Mouse (Mus musculus) testis, adult 2 months (tissue): ENCODE measurements around the gene Irf1.

Experiments used
- CTCF ChIP-seq: fragments of 200-500 bp; IDR thresholded peaks from 2 replicates; pipeline ENCODE4 v1.5.1; 2012; ENCODE audit warnings: low read depth, mild to moderate bottlenecking, inconsistent platforms, low read length, moderate library complexity; ENCODE audit not compliant: control insufficient read depth, insufficient read depth, insufficient replicate concordance
- POLR2A ChIP-seq: fragments of 200-500 bp; IDR thresholded peaks from 2 replicates; pipeline ENCODE4 v1.6.1; 2012; ENCODE audit warnings: low read depth, mild to moderate bottlenecking, inconsistent platforms, low read length, moderate library complexity; ENCODE audit not compliant: control insufficient read depth

GRCm38 (mm10) chr11:53805786-53806185 is 36.0 kb downstream of the Irf1 start:
- TF ChIP-seq CTCF (no peak), POLR2A (no peak)
